Mouse (Mus musculus): ENCODE results near the gene Parn. TPM values are rescaled to one million over a fixed set of nuclear protein-coding genes. Genes with fewer than 3 reads are reported as not detected.

Gene Parn
- polyA plus RNA-seq, 1 experiment from 2014 or later: 40.9 TPM

DNA sequence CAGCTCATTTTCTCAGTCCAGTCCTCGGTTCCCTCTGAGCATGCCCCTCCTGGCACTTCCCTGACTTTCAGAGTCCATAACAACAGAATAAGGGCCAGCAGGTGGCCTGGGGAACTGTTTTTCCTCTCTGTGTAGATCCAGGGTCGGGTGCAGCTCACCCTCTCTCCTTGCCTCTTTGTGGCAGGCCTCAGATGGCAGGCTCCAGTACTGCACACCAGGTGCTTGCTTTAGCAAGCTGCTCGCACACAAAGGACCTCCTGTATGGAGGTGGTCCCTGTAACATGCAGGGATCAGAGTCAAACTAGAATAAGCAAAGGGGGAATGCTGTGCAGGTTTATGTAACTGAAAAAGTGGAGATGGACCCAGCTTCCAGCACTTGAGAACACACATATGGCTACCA is 151.8 kb downstream of the Parn start:
- TF ChIP-seq CTCF (IDR thresholded peaks at IDR 0.05; ENCODE audit: low read depth): no peak
- DNase-seq: no peak
- Histone ChIP-seq H3K9me3 (ENCODE audit: low read depth, low read length) (no peaks in the 10 kb centered on the region), H3K9ac (no peak overlapping the region), H3K27me3 (ENCODE audit: insufficient read depth, low read length) (no peaks in the 10 kb centered on the region), H3K4me2 (no peak overlapping the region), H3K4me3 (ENCODE audit: low read depth, low read length) (no peak overlapping the region), H3K4me1 (ENCODE audit: insufficient read depth) (no peaks in the 10 kb centered on the region), H3K36me3 (ENCODE audit: insufficient read depth) (no peaks in the 10 kb centered on the region), H3K27ac (ENCODE audit: low read depth) (no peak overlapping the region)
- WGBS: 60% methylated on average over 3 of the region's 3 CpGs
- no peak for ATAC-seq (ENCODE audit: insufficient read depth)

DNA sequence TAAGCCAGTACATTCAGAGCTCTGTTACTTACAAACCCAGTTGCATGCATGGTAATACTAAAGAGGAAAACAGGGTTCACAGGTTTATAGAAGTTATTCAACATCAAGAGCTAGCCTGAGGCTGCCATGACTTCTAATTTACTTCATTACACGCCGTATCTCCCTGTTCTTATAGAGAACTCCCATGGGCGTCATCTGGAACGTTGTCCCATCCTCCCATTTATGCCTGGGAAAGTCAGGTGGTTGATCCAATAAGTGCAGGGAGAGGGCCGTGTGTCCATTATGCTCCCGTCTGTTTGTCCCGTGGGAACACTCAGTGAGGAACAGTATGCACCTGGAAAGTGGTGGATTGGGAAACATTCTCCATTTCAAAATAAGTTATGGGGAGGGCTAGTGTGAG is 152.4 kb downstream of the Parn start:
- Histone ChIP-seq H3K4me3 (ENCODE audit: low read depth, low read length) (no peak overlapping the region), H3K36me3 (ENCODE audit: insufficient read depth) (no peaks in the 10 kb centered on the region), H3K4me2 (no peak overlapping the region), H3K27me3 (ENCODE audit: insufficient read depth, low read length) (no peaks in the 10 kb centered on the region), H3K9ac (no peak overlapping the region), H3K9me3 (ENCODE audit: low read depth, low read length) (no peaks in the 10 kb centered on the region), H3K4me1 (ENCODE audit: insufficient read depth) (no peaks in the 10 kb centered on the region), H3K27ac (ENCODE audit: low read depth) (no peak overlapping the region)
- WGBS: 87% methylated on average over 7 of the region's 7 CpGs
- ATAC-seq (ENCODE audit: insufficient read depth) (no peak), DNase-seq (no peak)
- TF ChIP-seq CTCF (IDR thresholded peaks at IDR 0.05; ENCODE audit: low read depth): no peak

DNA sequence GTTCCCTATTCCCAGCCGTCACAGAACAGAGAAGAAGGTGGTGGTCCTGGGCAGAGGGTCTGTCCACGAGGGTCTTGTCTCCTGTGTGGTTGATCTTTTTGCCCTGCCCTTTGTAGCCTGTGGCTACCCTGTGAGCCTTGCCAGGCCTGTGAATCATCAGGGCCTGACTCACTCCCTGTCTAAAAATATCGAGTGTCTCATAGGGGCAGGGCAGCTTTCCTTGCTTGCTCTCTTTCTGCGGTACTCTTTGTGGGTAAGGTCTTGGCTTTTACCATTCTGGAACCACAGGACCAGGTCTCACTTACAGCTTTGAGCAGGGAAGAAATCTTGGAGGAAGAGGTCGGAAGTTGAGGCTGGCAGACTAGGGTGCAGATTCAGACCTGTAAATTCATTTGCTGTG is 162.9 kb downstream of the Parn start:
- TF ChIP-seq CTCF (IDR thresholded peaks at IDR 0.05; ENCODE audit: low read depth): no peak
- Histone ChIP-seq H3K4me2 (no peak overlapping the region), H3K4me3 (ENCODE audit: low read depth, low read length) (no peak overlapping the region), H3K27me3 (ENCODE audit: insufficient read depth, low read length) (no peaks in the 10 kb centered on the region), H3K36me3 (ENCODE audit: insufficient read depth) (no peaks in the 10 kb centered on the region), H3K9me3 (ENCODE audit: low read depth, low read length) (no peaks in the 10 kb centered on the region), H3K4me1 (ENCODE audit: insufficient read depth) (no peaks in the 10 kb centered on the region), H3K27ac (ENCODE audit: low read depth) (no peak overlapping the region), H3K9ac (no peak overlapping the region)
- 59% methylated on average over 5 of the region's 5 CpGs for WGBS
- ATAC-seq (ENCODE audit: insufficient read depth): no peak
- no peak for DNase-seq

- Histone ChIP-seq H3K27me3 (ENCODE audit: insufficient read depth, low read length) (no peaks in the 10 kb centered on the region), H3K9ac (no peak overlapping the region), H3K27ac (ENCODE audit: low read depth) (no peak overlapping the region), H3K4me1 (ENCODE audit: insufficient read depth) (no peaks in the 10 kb centered on the region), H3K4me3 (ENCODE audit: low read depth, low read length) (no peak overlapping the region), H3K36me3 (ENCODE audit: insufficient read depth) (no peaks in the 10 kb centered on the region), H3K4me2 (no peak overlapping the region), H3K9me3 (ENCODE audit: low read depth, low read length) (no peaks in the 10 kb centered on the region)
- 84% methylated on average over 3 of the region's 3 CpGs for WGBS
- DNase-seq (no peak), ATAC-seq (ENCODE audit: insufficient read depth) (no peak)
- TF ChIP-seq CTCF (IDR thresholded peaks at IDR 0.05; ENCODE audit: low read depth): no peak
These were observed 163.5 kb downstream of the Parn start for GRCm38 (mm10) chr16:13504476-13504875.

GRCm38 (mm10) chr16:13498923-13499322 is 169.0 kb downstream of the Parn start:
- DNase-seq (no peak), ATAC-seq (ENCODE audit: insufficient read depth) (no peak)
- no peak overlapping the region for H3K4me2 ChIP-seq
- H3K4me3 ChIP-seq (ENCODE audit: low read depth, low read length): no peak overlapping the region
- no peak overlapping the region for H3K27ac ChIP-seq (ENCODE audit: low read depth)
- no peaks in the 10 kb centered on the region for H3K27me3 ChIP-seq (ENCODE audit: insufficient read depth, low read length)
- WGBS: 82% methylated on average over 3 of the region's 3 CpGs
- no peak for TF ChIP-seq CTCF (IDR thresholded peaks at IDR 0.05; ENCODE audit: low read depth)
- no peaks in the 10 kb centered on the region for H3K9me3 ChIP-seq (ENCODE audit: low read depth, low read length)
- no peaks in the 10 kb centered on the region for H3K4me1 ChIP-seq (ENCODE audit: insufficient read depth)
- no peaks in the 10 kb centered on the region for H3K36me3 ChIP-seq (ENCODE audit: insufficient read depth)
- H3K9ac ChIP-seq: no peak overlapping the region

DNA sequence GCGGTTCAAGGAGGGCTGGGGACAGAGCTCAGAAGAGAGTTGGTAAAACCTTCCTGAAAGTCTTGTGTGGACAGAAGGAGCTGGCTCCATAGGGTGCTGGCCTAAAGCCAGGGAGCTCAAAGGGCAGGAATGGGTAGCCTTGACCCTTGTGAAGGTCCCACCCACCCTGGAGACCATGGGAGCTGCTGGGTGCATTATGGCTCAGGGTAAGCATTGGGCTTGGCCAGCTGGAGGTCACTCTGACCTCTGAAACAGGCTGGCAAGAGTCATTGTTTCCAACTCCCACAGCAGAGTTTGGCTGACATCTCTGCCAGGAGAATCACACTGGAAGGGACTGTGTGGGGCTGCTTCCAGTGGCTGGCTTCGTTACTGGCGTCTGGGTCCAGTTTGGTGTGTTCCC is 174.0 kb downstream of the Parn start:
- Histone ChIP-seq H3K27me3 (ENCODE audit: insufficient read depth, low read length) (no peaks in the 10 kb centered on the region), H3K9ac (no peak overlapping the region), H3K36me3 (ENCODE audit: insufficient read depth) (no peaks in the 10 kb centered on the region), H3K4me3 (ENCODE audit: low read depth, low read length) (no peak overlapping the region), H3K4me2 (no peak overlapping the region), H3K27ac (ENCODE audit: low read depth) (no peak overlapping the region), H3K4me1 (ENCODE audit: insufficient read depth) (no peaks in the 10 kb centered on the region), H3K9me3 (ENCODE audit: low read depth, low read length) (no peaks in the 10 kb centered on the region)
- 80% methylated on average over 3 of the region's 3 CpGs for WGBS
- no peak for DNase-seq
- no peak for TF ChIP-seq CTCF (IDR thresholded peaks at IDR 0.05; ENCODE audit: low read depth)
- no peak for ATAC-seq (ENCODE audit: insufficient read depth)

GRCm38 (mm10) chr16:13492996-13493395 is 175.0 kb downstream of the Parn start:
- no peaks in the 10 kb centered on the region for H3K9me3 ChIP-seq (ENCODE audit: low read depth, low read length)
- DNase-seq (no peak), ATAC-seq (ENCODE audit: insufficient read depth) (no peak)
- WGBS: 60% methylated on average over 3 of the region's 3 CpGs
- H3K4me1 ChIP-seq (ENCODE audit: insufficient read depth): no peaks in the 10 kb centered on the region
- no peaks in the 10 kb centered on the region for H3K27me3 ChIP-seq (ENCODE audit: insufficient read depth, low read length)
- no peak overlapping the region for H3K4me3 ChIP-seq (ENCODE audit: low read depth, low read length)
- no peak overlapping the region for H3K27ac ChIP-seq (ENCODE audit: low read depth)
- no peak overlapping the region for H3K4me2 ChIP-seq
- no peaks in the 10 kb centered on the region for H3K36me3 ChIP-seq (ENCODE audit: insufficient read depth)
- H3K9ac ChIP-seq: no peak overlapping the region
- no peak for TF ChIP-seq CTCF (IDR thresholded peaks at IDR 0.05; ENCODE audit: low read depth)

- H3K27me3 ChIP-seq (ENCODE audit: insufficient read depth, low read length): no peaks in the 10 kb centered on the region
- TF ChIP-seq CTCF (IDR thresholded peaks at IDR 0.05; ENCODE audit: low read depth): no peak
- H3K9me3 ChIP-seq (ENCODE audit: low read depth, low read length): no peaks in the 10 kb centered on the region
- no peaks in the 10 kb centered on the region for H3K36me3 ChIP-seq (ENCODE audit: insufficient read depth)
- H3K4me3 ChIP-seq (ENCODE audit: low read depth, low read length): no peak overlapping the region
- DNase-seq (no peak), ATAC-seq (ENCODE audit: insufficient read depth) (no peak)
- H3K4me2 ChIP-seq: no peak overlapping the region
- WGBS: 58% methylated on average over 3 of the region's 3 CpGs
- H3K27ac ChIP-seq (ENCODE audit: low read depth): no peak overlapping the region
- H3K9ac ChIP-seq: no peak overlapping the region
- H3K4me1 ChIP-seq (ENCODE audit: insufficient read depth): no peaks in the 10 kb centered on the region
These were observed 176.2 kb downstream of the Parn start for GRCm38 (mm10) chr16:13491776-13492175.

Other genes starting within 250 kb of the Parn start
- gene Bfar, start 3.7 kb upstream of the Parn start, polyA plus RNA-seq (2014; fragmentation: Nextera tagmentation; extraction: Ambion mirVana): 41.2 and 42.2 TPM in 2 replicates
- gene 3110001I22Rik, start 3.8 kb upstream of the Parn start, polyA plus RNA-seq (2014; fragmentation: Nextera tagmentation; extraction: Ambion mirVana): 6.2 and 6.6 TPM in 2 replicates
- 0.68 and 0.93 TPM in 2 replicates for gene Pla2g10, start 62.8 kb upstream of the Parn start, polyA plus RNA-seq (2014; fragmentation: Nextera tagmentation; extraction: Ambion mirVana)
- gene Rrn3, start 112.5 kb upstream of the Parn start, polyA plus RNA-seq (2014; fragmentation: Nextera tagmentation; extraction: Ambion mirVana): 63.8 and 66.1 TPM in 2 replicates
- gene Ntan1, start 150.7 kb upstream of the Parn start, polyA plus RNA-seq (2014; fragmentation: Nextera tagmentation; extraction: Ambion mirVana): 154 and 162 TPM in 2 replicates
- 92.2 and 96.6 TPM in 2 replicates for gene Pdxdc1, start 235.0 kb upstream of the Parn start, polyA plus RNA-seq (2014; fragmentation: Nextera tagmentation; extraction: Ambion mirVana)
- 5.9 and 7.8 TPM in 2 replicates for gene Mpv17l, start 235.0 kb upstream of the Parn start, polyA plus RNA-seq (2014; fragmentation: Nextera tagmentation; extraction: Ambion mirVana)